Mouse (Mus musculus): Measurements from ENCODE around the gene Srsf10.

GRCm38 (mm10) chr4:135856223-135857091 lies 910 bp downstream of the Srsf10 start:
- no peak for TF ChIP-seq POLR2A (IDR thresholded peaks at IDR 0.05; ENCODE audit: low read depth, low read length)
- no peak for TF ChIP-seq CTCF (IDR thresholded peaks at IDR 0.05; ENCODE audit: extremely low read depth, insufficient read depth, insufficient read length, insufficient replicate concordance)
